9 mouse cellular contexts compared by ENCODE assay signal in the genomic region with DNA sequence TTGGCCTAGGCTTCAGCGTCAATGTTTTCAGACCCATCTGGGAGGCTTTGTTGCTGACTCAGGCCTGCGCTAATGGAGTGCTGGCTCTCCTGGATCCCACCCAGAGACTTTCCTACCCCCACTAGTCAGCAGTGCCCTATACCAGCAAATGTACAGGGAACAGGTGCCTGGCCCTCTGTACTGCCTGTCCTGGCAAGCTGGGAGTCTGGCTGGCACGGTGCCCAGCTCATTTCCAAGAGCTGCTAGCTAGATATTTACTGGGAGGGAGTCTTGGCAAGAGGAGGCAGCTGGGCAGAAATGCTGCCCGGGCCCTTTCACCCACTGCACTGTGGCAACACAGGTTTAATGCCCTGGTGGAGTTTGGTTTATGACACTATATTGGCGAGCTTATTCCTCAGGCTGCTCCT.
DNase-seq lines count a peak whose midpoint lies in the region; ATAC-seq and TF ChIP-seq lines count a peak whose summit lies in the region.
"Had no signal": no experiment of that assay in that cellular context is flagged by ENCODE, and none has a peak within 500 bp of the region (broad histone marks: within the 10 kb centered on the region; RNA-seq: fewer than 3 reads in every experiment).

No protein-coding gene starts in this region.

- CTCF ChIA-PET in Patski (lab: Charles Lee) = no interaction called here

- WGBS in hindbrain, postnatal 0 days = 20% methylated on average over 5 of the region's 5 CpGs
- WGBS in midbrain, embryonic 14.5 days = 49% methylated on average over 5 of the region's 5 CpGs

- H3K4me3 ChIP-seq in hindbrain, postnatal 0 days (ENCODE audit: low read length) = no peak overlapping the region
- no peak overlapping the region for H3K4me3 ChIP-seq in midbrain, embryonic 14.5 days (replicated peaks; ENCODE audit: low read depth, low read length)

- ATAC-seq in Patski = peak; percentile 26
- peak; percentile 94 for ATAC-seq in hindbrain, postnatal 0 days
- ATAC-seq in midbrain, embryonic 14.5 days (ENCODE audit: low FRiP score, low TSS enrichment) = peak; percentile 88

- H3K4me1 ChIP-seq in hindbrain, postnatal 0 days (ENCODE audit: insufficient read depth, low read length) = peaks cover 6% of the 10 kb centered on the region; the same call in 1 of the 2 replicates
- H3K4me1 ChIP-seq in midbrain, embryonic 14.5 days (ENCODE audit: control insufficient read depth, insufficient read depth, low read length) = peaks cover 17% of the 10 kb centered on the region; the same call in 1 of the 2 replicates

- H3K27me3 ChIP-seq in Patski = no peaks in the 10 kb centered on the region
- no peaks in the 10 kb centered on the region for H3K27me3 ChIP-seq in hindbrain, postnatal 0 days (ENCODE audit: insufficient read depth, low read length)
- H3K27me3 ChIP-seq in midbrain, embryonic 14.5 days (ENCODE audit: control insufficient read depth, insufficient read depth, low read length) = no peaks in the 10 kb centered on the region

- H3K9ac ChIP-seq in hindbrain, postnatal 0 days (replicated peaks; ENCODE audit: low read length) = no peak overlapping the region
- no peak overlapping the region for H3K9ac ChIP-seq in midbrain, embryonic 14.5 days (replicated peaks; ENCODE audit: low read length)

- DNase-seq in Patski (ENCODE audit: low read depth, low spot score) = peak; percentile 35
- DNase-seq in cerebellum, adult 11 months = peak; percentile 98
- DNase-seq in frontal cortex, postnatal 36 days (ENCODE audit: low spot score in 2 of 2) = peak; percentile 78 to 80
- DNase-seq in hindbrain, postnatal 0 days (ENCODE audit: low spot score) = peak; percentile 94
- peak; percentile 72 to 82 for DNase-seq in layer of hippocampus, postnatal 25 days (ENCODE audit: extremely low spot score in 1 of 2, low spot score in 1 of 2)
- peak; percentile 87 for DNase-seq in midbrain, embryonic 14.5 days
- peak; percentile 86 for DNase-seq in testis, postnatal 10 days (ENCODE audit: low spot score)
- no peak for DNase-seq in thymus, postnatal 25 days

- POLR2A ChIA-PET in Patski (lab: Charles Lee) = no interaction called here

- no peak for TF ChIP-seq CTCF in Patski (IDR thresholded peaks at IDR 0.05)
- TF ChIP-seq CTCF in hindbrain, postnatal 0 days (IDR thresholded peaks at IDR 0.05; ENCODE audit: low read depth) = no peak

- H3K36me3 ChIP-seq in hindbrain, postnatal 0 days (ENCODE audit: insufficient read depth, low read length) = no peaks in the 10 kb centered on the region
- no peaks in the 10 kb centered on the region for H3K36me3 ChIP-seq in midbrain, embryonic 14.5 days (ENCODE audit: control insufficient read depth, insufficient read depth, low read length)

- H3K4me2 ChIP-seq in hindbrain, postnatal 0 days (ENCODE audit: low read depth, low read length) = 0 out of 2 replicates have a peak overlapping the region, but pooled peaks have one; percentile 3
- H3K4me2 ChIP-seq in midbrain, embryonic 14.5 days (ENCODE audit: low read length) = no peak overlapping the region

- peak overlapping the region; percentile 58; the same call in 1 of the 2 replicates for H3K27ac ChIP-seq in hindbrain, postnatal 0 days
- H3K27ac ChIP-seq in midbrain, embryonic 14.5 days (replicated peaks; ENCODE audit: low read depth, low read length) = peak overlapping the region; percentile 53
- H3K27ac ChIP-seq: macrophage had no signal

- H3K9me3 ChIP-seq in hindbrain, postnatal 0 days (ENCODE audit: low read length) = no peaks in the 10 kb centered on the region
- H3K9me3 ChIP-seq in midbrain, embryonic 14.5 days (ENCODE audit: control insufficient read depth, low read length) = no peaks in the 10 kb centered on the region

- in situ Hi-C loops in Patski (cut with MboI; ENCODE audit: low pct_unique_long_range_greater_than_20kb) = no loop called here

Comparison
In these comparisons a context has a peak if more than half of its experiments do, and no peak if none do; other contexts are left out.
1. ATAC-seq: peak in every context shown above with its lines; median percentile 94 in hindbrain, postnatal 0 days; 88 in midbrain, embryonic 14.5 days; 26 in Patski.